Mouse (Mus musculus): Measurements from ENCODE around the gene 2610318N02Rik.

GRCm38 (mm10) chr16:17148084-17148483 is 23.1 kb upstream of the 2610318N02Rik start:
- TF ChIP-seq CTCF (conservative IDR thresholded peaks at IDR 0.05; ENCODE audit: low read length) (peak; percentile 17), NANOG (IDR thresholded peaks at IDR 0.05; ENCODE audit: borderline replicate concordance, low read length) (no peak), POU5F1 (IDR thresholded peaks at IDR 0.05; ENCODE audit: borderline replicate concordance, low read length) (no peak)

Measured in E14TG2a.4 (cell line).